Mouse (Mus musculus) kidney, embryonic 14.5 days (tissue): ENCODE data around the gene Rplp1. TPM values are rescaled to one million over a fixed set of nuclear protein-coding genes. Genes with fewer than 3 reads are reported as not detected.

ENCODE experiments used
- ATAC-seq: fragments of 200-750 bp; cut with Nextera tagmentation; 2 replicates; pipeline ENCODE4 v1.8.0; 2017; ENCODE audit warnings: moderate number of reproducible peaks, mild to moderate bottlenecking, moderate TSS enrichment, moderate library complexity; ENCODE audit not compliant: low FRiP score, low TSS enrichment
- H3K27ac ChIP-seq: fragments of 300-500 bp; sonication (generic); 2 replicates; pipeline ENCODE4 v1.5.1; 2014; ENCODE audit warnings: low read depth, mild to moderate bottlenecking, low read length, moderate library complexity, mixed read lengths
- H3K27me3 ChIP-seq: fragments of 300-500 bp; sonication (generic); 2 replicates; pipeline ENCODE4 v1.6.1; 2014; ENCODE audit warnings: mild to moderate bottlenecking, low read length; ENCODE audit not compliant: control insufficient read depth, insufficient read depth
- H3K36me3 ChIP-seq: fragments of 300-500 bp; sonication (generic); 2 replicates; pipeline ENCODE4 v1.6.1; 2014; ENCODE audit warnings: low read length, mixed read lengths; ENCODE audit not compliant: control insufficient read depth, insufficient read depth
- H3K4me1 ChIP-seq: fragments of 300-500 bp; sonication (generic); 2 replicates; pipeline ENCODE4 v1.6.1; 2014; ENCODE audit warnings: low read length, mixed read lengths; ENCODE audit not compliant: control insufficient read depth, insufficient read depth
- H3K4me2 ChIP-seq: fragments of 300-500 bp; sonication (generic); replicated peaks from 2 replicates; pipeline ENCODE4 v1.6.1; 2014; ENCODE audit warnings: low read depth, mild to moderate bottlenecking, low read length
- H3K4me3 ChIP-seq: fragments of 300-500 bp; sonication (generic); 2 replicates; pipeline ENCODE4 v1.5.1; 2014; ENCODE audit warnings: mild to moderate bottlenecking, low read length
- H3K9ac ChIP-seq: fragments of 300-500 bp; sonication (generic); 2 replicates; pipeline ENCODE4 v1.6.1; 2014; ENCODE audit warnings: low read depth, mild to moderate bottlenecking, low read length, moderate library complexity
- H3K9me3 ChIP-seq: fragments of 300-500 bp; sonication (generic); 2 replicates; pipeline ENCODE4 v1.6.1; 2016; ENCODE audit warnings: low read length; ENCODE audit not compliant: control insufficient read depth
- WGBS: fragments of 180-500 bp; shearing (Covaris S2); extraction: QIAGEN DNeasy Blood & Tissue Kit; methylation state at CpG from one replicate; pipeline ENCODE4 v1.1.7; 2014; 5-methylcytosine and 5-hydroxymethylcytosine counted together
- polyA plus RNA-seq: library from polyadenylated mRNA; unstranded; fragments of >200 nt; fragmentation: Nextera tagmentation; extraction: Ambion mirVana; gene quantifications from 2 replicates; pipeline ENCODE4 v1.2.1, GENCODE M21; 2014

Rplp1 gene
- polyA plus RNA-seq, 1 experiment from 2014 or later = 1,603 TPM

DNA sequence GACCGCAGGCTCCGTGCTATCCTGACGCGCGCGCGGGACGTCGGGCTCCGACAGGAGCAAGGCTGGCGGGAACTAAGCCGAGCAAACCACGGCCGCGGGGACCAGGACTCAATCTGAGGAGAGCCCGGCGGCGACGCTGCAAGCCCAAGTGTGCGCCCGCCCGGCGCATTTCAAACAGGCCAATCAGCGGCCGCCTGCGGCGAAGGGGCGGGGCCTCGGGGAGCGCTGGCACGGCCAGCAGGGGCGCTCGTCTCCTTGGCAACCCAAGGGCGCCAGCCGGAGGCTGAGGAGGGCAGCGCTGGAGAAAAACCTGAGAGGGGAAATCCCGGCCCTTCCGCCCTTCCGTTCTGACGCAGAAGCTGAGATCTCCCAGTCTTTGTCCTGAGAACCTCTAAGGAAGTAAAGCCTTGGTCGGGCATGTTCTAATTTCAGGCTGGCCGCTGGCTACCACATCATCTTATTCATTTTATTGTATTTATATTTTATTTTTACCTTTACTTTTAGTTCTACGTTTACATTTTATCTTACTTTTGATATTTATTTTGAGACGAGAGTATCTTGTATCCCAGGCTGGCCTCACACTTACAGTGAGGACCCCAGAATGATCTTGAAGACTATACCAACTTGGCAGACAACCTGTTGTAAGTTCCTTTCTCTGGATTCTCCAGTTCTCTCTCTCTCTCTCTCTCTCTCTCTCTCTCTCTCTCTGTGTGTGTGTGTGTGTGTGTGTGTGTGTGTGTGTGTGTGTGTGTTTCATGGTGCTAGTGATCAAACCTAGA is 32.5 kb upstream of the Rplp1 start, which contains the start of gene Kif23:
TSS of gene Kif23 (minus strand) at position 152 of the 779 bp plus-strand sequence.
- peak within 1 kb of the TSS; percentile 86 for H3K9ac ChIP-seq
- H3K27ac ChIP-seq = peak within 1 kb of the TSS; percentile 70; the same call in 1 of the 2 replicates
- H3K9me3 ChIP-seq = no peaks in the 10 kb centered on the region
- H3K27me3 ChIP-seq = no peaks in the 10 kb centered on the region
- ATAC-seq = peak; percentile 96
- H3K4me2 ChIP-seq = peak within 1 kb of the TSS; percentile 89
- 0 out of 2 replicates have a peak, but pooled peaks cover 3% of the 10 kb centered on the region for H3K4me1 ChIP-seq
- peaks cover 17% of the 10 kb centered on the region; the same call in 1 of the 2 replicates for H3K36me3 ChIP-seq
- WGBS = under 1% methylated on average over 44 of the region's 44 CpGs
- H3K4me3 ChIP-seq = peak within 1 kb of the TSS; percentile 90

DNA sequence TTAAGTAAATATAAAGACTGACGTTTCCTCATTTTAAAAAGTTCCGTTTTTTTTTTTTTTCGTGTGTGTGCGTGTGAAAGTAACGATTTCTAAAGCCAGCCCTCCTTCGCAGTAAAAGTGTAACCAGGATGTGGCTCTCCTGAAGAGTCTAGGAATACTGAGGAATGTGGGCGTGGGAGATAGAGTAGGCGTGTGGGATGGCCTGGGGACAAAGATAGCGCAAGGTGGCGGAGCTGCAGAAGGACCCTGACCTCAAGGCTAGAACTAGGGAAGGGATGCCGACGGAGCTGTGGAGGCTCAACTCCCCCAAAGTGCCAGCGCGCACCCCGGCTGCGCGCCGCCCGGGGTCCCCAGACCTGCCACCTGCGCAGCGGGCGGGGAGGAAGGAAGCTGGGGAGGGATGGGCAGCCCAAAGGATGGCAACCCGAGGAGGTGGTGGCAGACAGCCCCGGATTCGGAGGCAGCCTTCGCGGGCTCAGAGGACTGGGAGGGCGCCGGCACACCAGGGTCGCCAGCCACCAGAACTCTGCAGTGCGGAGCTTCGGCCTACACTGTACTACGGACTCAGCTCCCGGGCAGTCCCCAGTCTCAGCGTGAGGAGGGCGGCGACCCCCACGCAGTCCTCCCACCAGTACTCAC is 31.8 kb upstream of the Rplp1 start:
- peak overlapping the region; percentile 70; the same call in 1 of the 2 replicates for H3K27ac ChIP-seq
- WGBS = under 1% methylated on average over 35 of the region's 38 CpGs

DNA sequence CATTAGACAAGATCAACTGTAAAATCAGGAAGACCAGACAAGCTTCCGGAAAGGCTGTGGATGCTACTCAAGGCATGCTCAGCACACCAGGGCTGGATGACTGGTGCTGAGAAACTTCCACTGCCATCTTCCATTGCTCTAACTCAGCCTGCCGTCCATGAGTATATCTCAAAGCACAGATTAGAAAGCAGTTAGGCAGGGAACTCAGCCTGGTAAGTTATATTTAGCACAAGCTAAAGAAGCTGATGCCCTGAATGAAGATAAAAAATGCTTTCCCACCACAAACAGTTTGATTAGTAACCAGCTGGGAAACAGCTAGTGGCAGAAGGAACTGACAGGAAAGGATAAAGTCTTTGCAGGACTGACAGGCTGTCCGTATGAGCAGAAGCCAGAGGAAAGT is 26.7 kb upstream of the Rplp1 start:
- H3K9ac ChIP-seq = no peak overlapping the region
- 91% methylated on average over 3 of the region's 3 CpGs for whole genome bisulfite sequencing
- 0 out of 2 replicates have a peak, but pooled peaks cover 3% of the 10 kb centered on the region for H3K4me1 ChIP-seq
- H3K27ac ChIP-seq = no peak overlapping the region
- H3K9me3 ChIP-seq = no peaks in the 10 kb centered on the region
- H3K4me3 ChIP-seq = no peak overlapping the region
- no peak for ATAC-seq
- no peaks in the 10 kb centered on the region for H3K27me3 ChIP-seq
- H3K36me3 ChIP-seq = peaks cover 73% of the 10 kb centered on the region
- H3K4me2 ChIP-seq = no peak overlapping the region

More for the DNA sequence above, 31.8 kb upstream of the Rplp1 start:
- Histone ChIP-seq H3K9me3 (no peaks in the 10 kb centered on the region), H3K9ac (peak overlapping the region; percentile 86), H3K4me1 (0 out of 2 replicates have a peak, but pooled peaks cover 3% of the 10 kb centered on the region), H3K4me2 (peak overlapping the region; percentile 89), H3K4me3 (peak overlapping the region; percentile 90), H3K36me3 (peaks cover 23% of the 10 kb centered on the region), H3K27me3 (no peaks in the 10 kb centered on the region)
- ATAC-seq = peak; percentile 84

DNA sequence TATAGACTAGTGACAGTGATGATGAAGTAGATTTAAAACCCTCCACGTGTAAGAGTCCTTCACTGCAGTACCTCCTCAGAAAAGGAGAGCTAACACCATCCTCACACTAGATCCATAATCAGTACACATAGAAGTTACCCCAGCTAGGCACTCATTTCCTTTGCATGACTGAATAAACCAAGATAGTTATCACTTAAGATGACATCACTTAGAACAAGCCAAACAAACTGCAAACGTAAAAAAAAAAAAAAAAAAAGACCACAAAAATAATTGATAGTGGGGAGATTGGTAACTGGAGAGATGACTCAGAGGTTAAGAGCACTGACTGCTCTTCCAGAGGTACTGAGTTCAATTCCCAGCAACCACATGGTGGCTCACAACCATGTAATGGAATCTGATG is 19.0 kb upstream of the Rplp1 start:
- 70% methylated on average over 2 of the region's 2 CpGs for WGBS
- Histone ChIP-seq H3K4me3 (no peak overlapping the region), H3K36me3 (peaks cover 98% of the 10 kb centered on the region), H3K9ac (no peak overlapping the region), H3K4me2 (no peak overlapping the region), H3K27me3 (no peaks in the 10 kb centered on the region), H3K4me1 (no peaks in the 10 kb centered on the region), H3K9me3 (no peaks in the 10 kb centered on the region), H3K27ac (no peak overlapping the region)
- no peak for ATAC-seq

GRCm38 (mm10) chr9:61932009-61932408 is 17.7 kb upstream of the Rplp1 start:
- no peaks in the 10 kb centered on the region for H3K9me3 ChIP-seq
- no peak overlapping the region for H3K9ac ChIP-seq
- ATAC-seq = no peak
- no peak overlapping the region for H3K4me2 ChIP-seq
- H3K27ac ChIP-seq = no peak overlapping the region
- H3K27me3 ChIP-seq = no peaks in the 10 kb centered on the region
- H3K4me1 ChIP-seq = no peaks in the 10 kb centered on the region
- peaks cover 98% of the 10 kb centered on the region for H3K36me3 ChIP-seq
- H3K4me3 ChIP-seq = no peak overlapping the region
- WGBS = 99% methylated on average over 3 of the region's 3 CpGs

DNA sequence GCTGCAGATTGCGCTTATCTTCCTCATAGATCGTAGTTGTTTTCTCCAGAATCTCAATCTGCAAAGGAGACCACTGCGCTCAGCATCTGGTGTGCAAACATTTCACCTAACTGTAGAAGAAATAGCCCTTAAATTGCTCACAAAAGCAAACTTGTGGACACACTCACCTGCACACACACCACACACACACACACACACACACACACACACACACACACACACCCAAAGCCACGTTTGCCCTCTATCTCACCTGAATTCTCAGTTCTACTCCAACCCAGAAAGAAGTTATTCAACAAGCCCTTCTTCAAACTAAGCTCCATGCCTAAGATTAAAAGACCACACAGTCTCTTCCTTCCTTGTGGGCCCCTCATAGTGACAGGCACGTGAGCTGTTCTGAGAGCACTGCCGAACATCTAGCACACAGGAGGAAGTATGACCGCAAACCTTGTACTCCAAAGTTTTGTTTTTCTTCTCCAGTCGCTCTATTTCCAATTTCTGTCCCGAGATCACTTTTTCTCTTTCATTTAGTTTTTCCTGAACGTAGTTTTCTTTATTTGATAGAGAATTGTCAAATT is 10.8 kb upstream of the Rplp1 start:
- no peaks in the 10 kb centered on the region for H3K27me3 ChIP-seq
- H3K27ac ChIP-seq = no peak overlapping the region
- no peak overlapping the region for H3K9ac ChIP-seq
- no peaks in the 10 kb centered on the region for H3K9me3 ChIP-seq
- no peak overlapping the region for H3K4me2 ChIP-seq
- peaks cover 98% of the 10 kb centered on the region for H3K36me3 ChIP-seq
- WGBS = 89% methylated on average over 10 of the region's 10 CpGs
- ATAC-seq = no peak
- H3K4me3 ChIP-seq = no peak overlapping the region
- H3K4me1 ChIP-seq = no peaks in the 10 kb centered on the region

DNA sequence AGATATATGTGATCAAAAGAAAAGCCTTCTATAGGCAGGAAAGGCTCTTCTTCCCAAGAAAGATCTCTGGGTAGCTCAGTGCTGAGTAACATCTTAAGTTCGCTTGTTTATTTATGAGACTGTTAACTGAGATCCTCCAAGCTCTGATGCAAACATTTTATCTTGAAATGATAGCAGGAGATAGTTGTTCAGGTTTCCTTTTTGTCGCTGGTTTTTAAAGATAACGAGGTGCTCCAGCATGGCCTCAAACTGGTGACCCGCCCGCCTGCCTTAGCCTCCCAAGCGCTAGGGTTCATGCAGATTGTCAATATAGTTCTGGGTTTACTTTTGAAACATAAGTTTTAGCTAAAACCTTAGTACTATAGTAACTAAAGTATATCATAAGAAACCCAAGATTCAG is 6.0 kb upstream of the Rplp1 start:
- no peaks in the 10 kb centered on the region for H3K9me3 ChIP-seq
- H3K4me3 ChIP-seq = no peak overlapping the region
- ATAC-seq = no peak
- no peak overlapping the region for H3K9ac ChIP-seq
- H3K36me3 ChIP-seq = peaks cover 88% of the 10 kb centered on the region
- no peak overlapping the region for H3K4me2 ChIP-seq
- WGBS = 95% methylated on average over 6 of the region's 6 CpGs
- no peak overlapping the region for H3K27ac ChIP-seq
- H3K4me1 ChIP-seq = peaks cover 2% of the 10 kb centered on the region; the same call in 1 of the 2 replicates
- H3K27me3 ChIP-seq = no peaks in the 10 kb centered on the region

DNA sequence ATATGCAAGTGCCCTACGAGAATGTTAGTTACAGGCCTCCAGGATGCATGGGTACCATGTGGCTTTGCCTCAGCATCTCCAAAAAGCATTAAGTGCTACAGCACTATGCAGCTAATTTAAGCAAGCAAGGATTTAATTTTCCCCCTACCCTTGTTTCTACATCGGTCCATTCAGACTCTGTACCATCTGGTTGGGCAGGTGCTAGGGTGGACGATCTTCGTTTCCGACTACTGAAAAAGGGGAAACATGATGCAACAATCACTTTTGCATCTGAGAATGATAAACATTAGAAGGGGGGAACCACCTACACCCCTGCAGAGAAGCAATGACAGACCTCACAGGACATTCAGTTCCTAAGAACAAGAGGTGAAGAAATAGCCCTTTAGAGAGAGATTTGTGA is 5.1 kb upstream of the Rplp1 start:
- no peaks in the 10 kb centered on the region for H3K9me3 ChIP-seq
- peaks cover 4% of the 10 kb centered on the region; the same call in 1 of the 2 replicates for H3K4me1 ChIP-seq
- no peak overlapping the region for H3K4me3 ChIP-seq
- H3K9ac ChIP-seq = no peak overlapping the region
- no peaks in the 10 kb centered on the region for H3K27me3 ChIP-seq
- peaks cover 79% of the 10 kb centered on the region for H3K36me3 ChIP-seq
- no peak overlapping the region for H3K4me2 ChIP-seq
- no peak overlapping the region for H3K27ac ChIP-seq
- no peak for ATAC-seq
- 96% methylated on average over 5 of the region's 5 CpGs for WGBS
